Mouse (Mus musculus) Patski (cell line): Measurements from ENCODE around the gene Polr1e. TPM values are rescaled to one million over a fixed set of nuclear protein-coding genes. Genes with fewer than 3 reads are reported as not detected.
"Not testable (repeated sequence)": the region's sequence is repeated elsewhere in the genome, so short reads cannot be mapped to it uniquely, and the experiment has no call there.

ENCODE experiments used
- ATAC-seq: fragments of 100-300 bp; one replicate; pipeline ENCODE4 v1.8.0; 2021
- CTCF ChIA-PET: fragments of 350-600 bp; sonication (Branson Sonifier 250); formaldehyde crosslinking; loops from one replicate; lab custom pipeline; 2022; ENCODE audit warnings: inconsistent platforms; lab: Charles Lee
- POLR2A ChIA-PET: fragments of 350-600 bp; sonication (Branson Sonifier 250); formaldehyde crosslinking; loops from one replicate; lab custom pipeline; 2022; ENCODE audit warnings: antibody characterized with exemption, inconsistent platforms; lab: Charles Lee
- DNase-seq: peaks from one replicate; pipeline ENCODE4 v3.0.0-alpha.2; 2011; ENCODE audit warnings: low read depth, low spot score
- H3K27me3 ChIP-seq: fragments of 371-371 bp; one replicate; pipeline ENCODE4 v1.5.1; 2021
- CTCF ChIP-seq: fragments of 100-300 bp; IDR thresholded peaks from one replicate; pipeline ENCODE4 v1.5.1; 2021
- in situ Hi-C: fragments of 300-500 bp; cut with MboI; formaldehyde crosslinking; loops from 3 replicates; pipeline ENCODE4 v1.11.1; 2018; ENCODE audit warnings: low pct_unique_long_range_greater_than_20kb, mixed read lengths
- polyA plus RNA-seq: library from polyadenylated mRNA; unstranded; gene quantifications from one replicate; pipeline ENCODE4 v1.2.3, GENCODE M21; 2021

Gene Polr1e
- polyA plus RNA-seq, 1 experiment from 2014 or later = 16.4 TPM

DNA sequence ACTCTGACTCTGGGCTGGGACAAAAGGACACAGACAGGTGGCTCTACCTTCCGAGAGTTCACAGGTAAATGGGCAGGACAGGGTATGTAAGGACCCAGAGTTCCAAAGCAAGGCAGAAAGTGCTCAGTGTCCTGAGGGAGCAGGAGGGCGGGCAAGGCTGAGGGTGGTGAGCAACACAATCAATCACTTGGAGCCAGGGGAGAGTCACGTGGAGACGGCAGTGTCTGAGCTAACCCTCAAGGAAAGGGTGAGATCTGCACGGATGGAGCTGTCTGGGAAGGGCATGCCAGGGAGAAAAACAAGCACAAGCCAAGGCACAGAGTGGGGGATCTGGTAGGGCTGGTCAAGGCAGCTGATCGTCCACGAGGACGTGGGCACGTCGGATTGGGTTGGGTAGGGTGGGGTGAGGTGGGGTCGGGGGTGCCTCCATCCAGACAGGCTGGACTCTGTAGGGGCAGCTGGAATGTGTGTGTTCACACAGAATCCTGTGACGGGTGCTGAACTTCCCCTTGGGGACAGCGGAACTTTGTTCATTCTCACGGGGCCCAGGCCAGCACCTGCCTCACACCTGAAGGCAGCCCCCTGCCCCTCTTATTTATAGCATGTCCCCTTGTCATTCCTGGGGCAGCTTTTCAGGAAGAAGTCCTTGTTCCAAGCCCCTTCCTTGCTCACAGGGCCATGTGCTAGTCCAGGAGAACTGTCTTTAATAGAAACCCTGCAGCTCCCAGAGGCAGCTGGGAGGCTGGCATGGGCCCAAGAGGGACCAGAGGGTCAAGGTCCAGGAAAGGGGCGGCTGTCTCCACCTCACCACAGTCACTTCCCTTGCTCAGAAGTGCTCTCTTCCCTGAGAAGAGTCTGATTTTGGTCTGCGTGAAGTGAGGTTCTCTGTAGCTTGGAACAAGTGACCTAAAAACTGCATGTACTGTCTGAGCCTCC, 16.6 kb downstream of the Polr1e start:
- no peak for TF ChIP-seq CTCF
- ChIA-PET CTCF (no interaction called here), POLR2A (no interaction called here)
- in situ Hi-C loops = loop anchor here (5.0 kb wide), 1 partner anchor 32 kb away; no protein-coding TSS in a partner anchor
- no peak for ATAC-seq
- no peak for DNase-seq
- no peaks in the 10 kb centered on the region for H3K27me3 ChIP-seq

DNA sequence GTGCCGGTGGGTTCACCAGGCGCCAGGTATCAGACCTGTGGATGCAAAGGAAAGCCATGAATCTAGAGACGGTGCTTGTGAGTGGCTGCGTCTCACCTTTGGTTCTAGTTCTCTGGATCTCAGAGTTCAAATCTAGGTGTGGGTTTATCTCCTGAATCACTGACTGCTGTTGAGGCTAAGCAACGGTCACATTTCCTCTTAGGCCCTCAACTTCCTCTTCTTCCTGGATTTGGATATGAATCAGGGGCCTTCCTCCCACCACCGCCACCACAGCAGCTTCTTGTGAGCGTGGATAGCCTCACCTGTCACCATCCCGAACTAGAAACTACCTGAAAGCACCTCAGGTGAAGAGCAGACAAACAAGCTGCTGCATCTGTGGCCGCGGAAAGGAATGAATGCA, 17.7 kb downstream of the Polr1e start:
- POLR2A ChIA-PET = no interaction called here
- CTCF ChIA-PET = no interaction called here
- in situ Hi-C loops = no loop called here

DNA sequence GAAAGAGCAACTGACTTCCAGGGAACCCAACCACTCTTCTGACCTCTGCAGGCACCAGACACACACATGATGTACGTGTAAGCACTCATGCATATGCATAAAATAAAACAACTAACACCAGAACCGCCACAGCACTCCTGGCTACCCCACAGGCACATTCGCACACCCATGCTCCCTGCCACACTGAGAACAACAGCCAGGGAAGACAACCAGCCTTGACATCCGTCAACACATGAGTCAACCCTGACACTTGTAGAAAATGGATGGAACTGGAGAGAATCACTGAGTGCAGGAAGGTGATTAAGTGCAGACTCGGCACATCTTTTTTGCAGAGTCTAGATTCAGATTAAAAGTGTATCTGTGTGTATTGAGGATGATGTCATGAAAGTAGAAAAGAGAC, 18.2 kb downstream of the Polr1e start:
- no peak for DNase-seq
- POLR2A ChIA-PET = no interaction called here

More for the DNA sequence above, 17.7 kb downstream of the Polr1e start:
- ATAC-seq = no peak
- DNase-seq = no peak
- H3K27me3 ChIP-seq = no peaks in the 10 kb centered on the region
- TF ChIP-seq CTCF = no peak

DNA sequence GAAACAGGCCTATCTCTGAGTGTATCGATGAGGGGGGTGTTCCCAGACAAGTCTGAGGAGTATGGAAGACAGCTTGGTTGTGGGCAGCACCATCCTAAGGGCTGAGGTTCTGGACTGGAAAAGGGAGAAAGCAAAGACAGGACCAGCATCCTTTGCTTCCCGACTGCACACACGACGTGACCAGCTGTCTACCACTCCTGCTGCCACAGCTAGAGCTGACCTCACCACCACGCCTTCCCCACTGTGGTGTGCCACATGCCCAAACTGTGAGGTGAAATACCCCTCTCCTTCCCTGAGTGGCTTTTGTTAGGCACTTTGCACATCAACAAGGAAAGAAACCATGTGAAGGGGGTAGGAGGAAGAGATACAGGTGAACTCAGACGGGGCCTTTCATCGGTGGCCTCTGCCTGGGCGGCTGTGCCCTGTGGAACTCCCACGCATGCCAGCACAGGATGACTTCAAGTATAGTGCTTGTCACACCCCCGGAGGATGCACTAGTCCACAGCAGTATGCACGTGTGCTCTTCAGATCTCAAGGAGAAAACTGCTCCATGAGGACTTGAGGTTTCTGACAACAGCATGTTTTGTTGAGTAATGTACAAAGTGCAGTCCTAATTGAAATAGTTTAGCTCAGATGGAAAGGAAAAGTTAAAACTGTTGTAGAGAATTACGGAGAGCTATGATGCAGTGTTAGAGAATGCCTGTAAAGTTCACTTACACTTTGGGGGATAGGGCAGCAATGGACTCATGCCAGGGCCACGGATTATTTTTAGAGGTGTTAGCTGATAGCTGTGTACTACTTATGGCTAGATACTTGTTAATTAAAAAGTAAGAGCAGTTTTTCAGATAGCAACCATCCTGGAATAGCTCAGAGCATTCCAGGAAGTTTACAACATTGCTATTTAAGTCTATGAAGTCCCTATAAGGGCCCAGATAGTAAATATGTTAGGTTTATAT, 19.4 kb downstream of the Polr1e start:
- in situ Hi-C loops = no loop called here
- DNase-seq = no peak
- CTCF ChIA-PET = interaction anchor here (0.6 to 1.0 kb wide), 2 partner anchors 9 to 244 kb away, joined by 3 read pairs; no protein-coding TSS in a partner anchor
- no peak for TF ChIP-seq CTCF
- H3K27me3 ChIP-seq = no peaks in the 10 kb centered on the region
- POLR2A ChIA-PET = no interaction called here
- no peak for ATAC-seq

More for the DNA sequence above, 18.2 kb downstream of the Polr1e start:
- no peaks in the 10 kb centered on the region for H3K27me3 ChIP-seq
- in situ Hi-C loops = no loop called here
- no peak for ATAC-seq
- CTCF ChIA-PET = no interaction called here
- TF ChIP-seq CTCF = no peak

DNA sequence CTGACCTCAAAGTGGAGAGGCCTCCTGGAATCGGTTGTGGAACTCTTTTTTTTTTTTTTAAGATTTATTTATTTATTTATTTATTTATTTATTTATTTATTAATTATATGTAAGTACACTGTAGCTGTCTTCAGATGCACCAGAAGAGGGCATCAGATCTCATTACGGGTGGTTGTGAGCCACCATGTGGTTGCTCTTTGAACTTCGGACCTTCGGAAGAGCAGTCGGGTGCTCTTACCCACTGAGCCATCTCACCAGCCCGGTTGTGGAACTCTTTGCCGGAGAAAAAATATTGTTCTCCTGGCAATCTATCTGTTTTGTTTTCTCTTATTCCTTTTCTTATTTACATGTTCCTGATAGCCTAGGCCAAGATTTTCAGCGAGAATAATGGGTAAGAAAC, 20.5 kb downstream of the Polr1e start:
- in situ Hi-C loops, ATAC-seq, H3K27me3 ChIP-seq, POLR2A ChIA-PET, CTCF ChIA-PET, DNase-seq: not testable (repeated sequence)

DNA sequence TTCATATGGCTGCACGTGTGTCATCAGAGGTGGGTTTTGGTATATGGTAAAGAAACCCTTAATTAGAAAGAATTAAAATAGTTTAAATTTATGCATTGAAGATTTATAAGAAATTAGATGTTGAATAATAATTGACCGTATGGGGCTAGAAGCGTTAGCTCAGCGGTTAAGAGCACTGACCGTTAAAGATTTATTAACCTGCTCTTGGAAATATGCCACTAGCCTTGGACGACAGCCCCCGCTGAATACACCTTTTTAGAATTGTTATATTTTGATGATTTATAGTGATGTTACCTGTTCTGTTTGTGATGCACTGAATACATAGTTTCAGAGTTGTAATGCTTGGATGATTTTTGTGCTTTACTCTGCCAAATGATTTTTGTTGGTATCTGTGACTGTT, 21.2 kb downstream of the Polr1e start:
- H3K27me3 ChIP-seq, in situ Hi-C loops, POLR2A ChIA-PET, ATAC-seq, DNase-seq, CTCF ChIA-PET: not testable (repeated sequence)

DNA sequence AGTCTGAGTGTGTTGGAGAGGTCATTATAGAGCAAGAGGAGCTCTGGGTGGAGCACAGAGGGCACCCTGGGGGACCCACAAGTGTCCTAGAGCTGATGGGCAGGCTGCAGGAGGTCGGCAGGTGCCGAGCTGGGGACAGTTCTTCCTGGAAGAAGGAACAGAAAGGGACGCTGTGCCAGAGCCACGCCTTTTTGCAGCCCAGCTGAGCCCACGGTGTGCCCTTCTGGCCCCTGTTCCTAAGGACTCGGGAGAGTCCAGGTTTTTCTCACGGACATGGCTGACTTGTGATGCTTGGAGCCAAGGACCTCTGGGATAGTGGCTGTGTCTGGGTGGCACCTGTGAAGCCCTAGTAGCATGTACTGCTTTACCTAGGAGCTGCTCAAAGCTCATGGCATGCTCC, 22.4 kb downstream of the Polr1e start:
- no peaks in the 10 kb centered on the region for H3K27me3 ChIP-seq
- ChIA-PET POLR2A (no interaction called here), CTCF (no interaction called here)
- TF ChIP-seq CTCF = no peak
- in situ Hi-C loops = no loop called here
- DNase-seq (no peak), ATAC-seq (no peak)

DNA sequence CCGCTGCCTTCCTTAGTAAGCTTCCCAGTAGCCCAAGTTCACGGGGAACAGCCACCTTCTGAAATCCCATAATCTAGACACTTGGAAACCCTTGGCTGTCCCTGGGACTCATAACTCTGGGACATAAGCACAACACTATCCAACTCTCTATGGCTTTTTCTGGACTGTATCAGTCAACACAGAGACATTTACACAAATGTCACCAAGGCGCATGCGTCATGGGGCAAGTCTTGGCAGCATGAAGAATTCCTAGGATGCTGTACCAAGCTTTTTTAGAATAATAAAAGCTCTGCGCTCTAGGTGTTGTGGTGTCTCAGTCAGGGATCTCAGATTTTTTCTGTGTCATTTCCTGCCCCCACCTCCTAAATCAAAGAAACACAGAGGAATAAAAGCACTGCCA, 28.3 kb downstream of the Polr1e start:
- H3K27me3 ChIP-seq = no peaks in the 10 kb centered on the region
- no peak for DNase-seq
- in situ Hi-C loops = no loop called here
- no peak for TF ChIP-seq CTCF
- POLR2A ChIA-PET = no interaction called here
- no peak for ATAC-seq
- CTCF ChIA-PET = interaction anchor here (1.3 kb wide), 1 partner anchor 13 kb away, joined by 3 read pairs; no protein-coding TSS in a partner anchor

DNA sequence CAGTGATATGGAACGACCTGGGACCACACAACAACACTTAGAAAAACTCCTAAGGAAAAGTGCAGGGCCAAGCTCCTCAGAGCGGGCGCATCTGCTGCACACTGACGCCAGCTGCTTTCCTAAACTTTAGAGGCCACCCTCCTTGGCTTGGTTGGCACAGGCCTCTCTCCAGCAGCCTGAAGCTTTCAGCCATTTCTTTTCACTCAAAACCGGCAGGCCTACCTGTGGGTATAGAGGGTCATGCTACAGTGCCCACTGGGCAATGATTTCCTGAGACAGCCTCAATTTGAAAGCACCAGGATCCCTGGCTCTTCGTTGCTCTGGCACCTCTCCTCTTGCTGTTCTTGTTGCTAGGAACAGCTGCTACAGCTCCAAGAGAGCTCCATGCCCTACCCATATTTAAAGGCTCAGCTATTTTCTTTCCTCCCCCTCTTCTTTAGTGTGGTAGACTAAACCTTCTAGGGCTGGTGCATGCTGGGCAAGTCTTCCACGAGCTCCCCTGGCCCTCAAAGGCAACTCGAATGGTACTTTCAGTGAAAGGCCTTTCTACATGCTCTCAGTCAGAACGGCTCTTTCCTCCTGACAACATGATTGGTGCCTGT, 29.0 kb downstream of the Polr1e start:
- CTCF ChIA-PET = interaction anchor here (1.3 kb wide), 1 partner anchor 12 kb away, joined by 3 read pairs; no protein-coding TSS in a partner anchor
- DNase-seq (no peak), ATAC-seq (no peak)
- in situ Hi-C loops = no loop called here
- no peak for TF ChIP-seq CTCF
- no peaks in the 10 kb centered on the region for H3K27me3 ChIP-seq
- POLR2A ChIA-PET = no interaction called here

DNA sequence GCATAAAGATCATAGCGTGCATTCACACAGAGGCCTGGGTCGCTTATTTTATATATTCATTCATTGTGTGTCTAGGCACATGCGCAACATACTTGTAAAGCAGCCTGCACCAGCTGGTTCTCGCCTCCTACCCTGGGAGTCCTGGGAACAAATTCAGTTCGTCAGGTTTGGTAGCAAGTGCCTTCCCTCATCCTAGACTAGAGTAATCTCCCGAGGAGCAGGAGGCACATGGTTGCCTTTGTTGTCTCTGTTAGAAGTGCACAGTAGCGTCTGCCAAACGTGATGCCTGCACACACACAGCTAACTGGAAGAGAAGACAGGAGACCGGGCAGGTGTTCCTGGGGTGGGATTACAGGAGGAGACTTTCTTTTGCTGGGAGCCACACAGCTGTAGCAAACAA, 29.6 kb downstream of the Polr1e start:
- in situ Hi-C loops = no loop called here
- ChIA-PET CTCF (interaction anchor here (1.3 kb wide), 1 partner anchor 11 kb away, joined by 3 read pairs; no protein-coding TSS in a partner anchor), POLR2A (no interaction called here)
- ATAC-seq = no peak
- no peak for DNase-seq
- TF ChIP-seq CTCF = no peak
- H3K27me3 ChIP-seq = no peaks in the 10 kb centered on the region
